Mouse (Mus musculus) kidney, embryonic 14.5 days (tissue): ENCODE results near the gene 4930415O20Rik. TPM values are rescaled to one million over a fixed set of nuclear protein-coding genes. Genes with fewer than 3 reads are reported as not detected.

Experiments used
- ATAC-seq: fragments of 200-750 bp; cut with Nextera tagmentation; 2 replicates; pipeline ENCODE4 v1.8.0; 2017; ENCODE audit warnings: moderate number of reproducible peaks, mild to moderate bottlenecking, moderate TSS enrichment, moderate library complexity; ENCODE audit not compliant: low FRiP score, low TSS enrichment
- H3K27ac ChIP-seq: fragments of 300-500 bp; sonication (generic); 2 replicates; pipeline ENCODE4 v1.5.1; 2014; ENCODE audit warnings: low read depth, mild to moderate bottlenecking, low read length, moderate library complexity, mixed read lengths
- H3K27me3 ChIP-seq: fragments of 300-500 bp; sonication (generic); 2 replicates; pipeline ENCODE4 v1.6.1; 2014; ENCODE audit warnings: mild to moderate bottlenecking, low read length; ENCODE audit not compliant: control insufficient read depth, insufficient read depth
- H3K36me3 ChIP-seq: fragments of 300-500 bp; sonication (generic); 2 replicates; pipeline ENCODE4 v1.6.1; 2014; ENCODE audit warnings: low read length, mixed read lengths; ENCODE audit not compliant: control insufficient read depth, insufficient read depth
- H3K4me1 ChIP-seq: fragments of 300-500 bp; sonication (generic); 2 replicates; pipeline ENCODE4 v1.6.1; 2014; ENCODE audit warnings: low read length, mixed read lengths; ENCODE audit not compliant: control insufficient read depth, insufficient read depth
- H3K4me2 ChIP-seq: fragments of 300-500 bp; sonication (generic); replicated peaks from 2 replicates; pipeline ENCODE4 v1.6.1; 2014; ENCODE audit warnings: low read depth, mild to moderate bottlenecking, low read length
- H3K4me3 ChIP-seq: fragments of 300-500 bp; sonication (generic); 2 replicates; pipeline ENCODE4 v1.5.1; 2014; ENCODE audit warnings: mild to moderate bottlenecking, low read length
- H3K9ac ChIP-seq: fragments of 300-500 bp; sonication (generic); 2 replicates; pipeline ENCODE4 v1.6.1; 2014; ENCODE audit warnings: low read depth, mild to moderate bottlenecking, low read length, moderate library complexity
- H3K9me3 ChIP-seq: fragments of 300-500 bp; sonication (generic); 2 replicates; pipeline ENCODE4 v1.6.1; 2016; ENCODE audit warnings: low read length; ENCODE audit not compliant: control insufficient read depth
- WGBS: fragments of 180-500 bp; shearing (Covaris S2); extraction: QIAGEN DNeasy Blood & Tissue Kit; methylation state at CpG from one replicate; pipeline ENCODE4 v1.1.7; 2014; 5-methylcytosine and 5-hydroxymethylcytosine counted together
- polyA plus RNA-seq: library from polyadenylated mRNA; unstranded; fragments of >200 nt; fragmentation: Nextera tagmentation; extraction: Ambion mirVana; gene quantifications from 2 replicates; pipeline ENCODE4 v1.2.1, GENCODE M21; 2014

Gene 4930415O20Rik
- polyA plus RNA-seq, result 0.57 TPM in 1 of 2 replicates, not detected in the other

- Histone ChIP-seq H3K4me1 (peaks cover 10% of the 10 kb centered on the region), H3K9ac (no peak within 1 kb of the TSS), H3K4me2 (no peak within 1 kb of the TSS), H3K36me3 (no peaks in the 10 kb centered on the region), H3K27ac (no peak within 1 kb of the TSS), H3K27me3 (no peaks in the 10 kb centered on the region), H3K9me3 (no peaks in the 10 kb centered on the region), H3K4me3 (no peak within 1 kb of the TSS)
- ATAC-seq, result no peak
- 81% methylated on average over 10 of the region's 10 CpGs for WGBS
Observed at GRCm38 (mm10) chr15:98570873-98571538, at the start of gene 4930415O20Rik, which contains the start of gene Ccnt1. Gene 4930415O20Rik (plus strand): TSS chr15:98571004. Gene Ccnt1 (minus strand): TSS chr15:98570923.

GRCm38 (mm10) chr15:98521245-98521644, 49.6 kb upstream of the 4930415O20Rik start:
- ATAC-seq, result no peak

DNA sequence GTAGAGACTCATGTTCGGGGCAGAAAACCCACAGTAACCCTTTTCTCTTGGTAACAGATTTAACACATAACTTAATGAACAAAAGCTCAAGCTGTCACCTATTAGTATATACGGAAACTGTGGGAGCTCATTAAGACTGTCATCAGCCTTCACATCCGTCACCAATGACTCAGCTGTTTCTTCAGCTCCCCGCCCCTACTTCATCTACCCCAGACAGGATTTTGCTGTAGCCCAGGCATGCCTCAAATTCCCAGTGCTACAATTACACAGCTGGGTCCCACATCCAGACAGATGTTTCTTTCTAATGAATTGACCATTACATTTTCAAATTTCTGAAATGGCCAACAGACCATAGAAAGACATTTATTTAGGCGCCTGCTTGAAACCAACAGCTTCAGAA, 44.7 kb upstream of the 4930415O20Rik start:
- H3K4me1 ChIP-seq, result no peaks in the 10 kb centered on the region
- no peak for ATAC-seq
- H3K9me3 ChIP-seq, result no peaks in the 10 kb centered on the region
- 85% methylated on average over 5 of the region's 5 CpGs for WGBS
- H3K9ac ChIP-seq, result no peak overlapping the region
- no peaks in the 10 kb centered on the region for H3K27me3 ChIP-seq
- no peak overlapping the region for H3K4me3 ChIP-seq
- H3K4me2 ChIP-seq, result no peak overlapping the region
- peaks cover 97% of the 10 kb centered on the region for H3K36me3 ChIP-seq
- H3K27ac ChIP-seq, result no peak overlapping the region

More at GRCm38 (mm10) chr15:98521245-98521644, 49.6 kb upstream of the 4930415O20Rik start:
- H3K27me3 ChIP-seq, result no peaks in the 10 kb centered on the region
- no peak overlapping the region for H3K27ac ChIP-seq
- no peak overlapping the region for H3K9ac ChIP-seq
- peaks cover 77% of the 10 kb centered on the region for H3K36me3 ChIP-seq
- H3K4me3 ChIP-seq, result no peak overlapping the region
- no peaks in the 10 kb centered on the region for H3K9me3 ChIP-seq
- WGBS, result 83% methylated on average over 3 of the region's 3 CpGs
- no peaks in the 10 kb centered on the region for H3K4me1 ChIP-seq
- H3K4me2 ChIP-seq, result no peak overlapping the region

GRCm38 (mm10) chr15:98527056-98527771, 43.6 kb upstream of the 4930415O20Rik start:
- Histone ChIP-seq H3K9ac (no peak overlapping the region), H3K9me3 (no peaks in the 10 kb centered on the region), H3K4me3 (no peak overlapping the region), H3K27me3 (no peaks in the 10 kb centered on the region), H3K27ac (no peak overlapping the region), H3K4me1 (peaks cover 2% of the 10 kb centered on the region; the same call in 1 of the 2 replicates), H3K4me2 (no peak overlapping the region), H3K36me3 (peaks cover 97% of the 10 kb centered on the region)
- WGBS, result 90% methylated on average over 5 of the region's 5 CpGs
- ATAC-seq, result no peak

DNA sequence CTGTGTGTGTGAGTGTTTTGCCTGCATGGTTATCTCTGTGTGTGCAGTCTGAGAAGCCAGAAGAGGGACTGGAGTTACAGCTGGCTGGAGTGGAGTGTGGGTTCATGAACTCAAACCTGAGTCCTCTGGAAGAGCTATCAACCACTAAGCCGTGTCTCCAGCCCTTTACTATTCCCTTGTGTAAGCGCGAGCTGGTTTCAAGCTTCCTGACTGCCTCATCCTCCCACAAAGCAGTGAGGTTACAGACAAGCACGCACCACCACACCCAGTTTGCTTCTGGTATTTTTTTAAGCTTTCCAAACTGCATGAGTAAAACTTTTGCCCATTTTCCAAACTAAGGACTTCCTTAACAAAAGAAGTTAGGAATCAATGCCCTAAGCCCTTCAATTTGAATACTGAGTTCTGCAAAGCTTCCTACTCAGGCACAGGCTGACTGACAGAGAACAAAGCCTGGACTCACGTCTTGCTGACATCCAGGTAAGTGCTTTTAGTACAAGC, 42.7 kb upstream of the 4930415O20Rik start:
- no peaks in the 10 kb centered on the region for H3K9me3 ChIP-seq
- H3K27me3 ChIP-seq, result no peaks in the 10 kb centered on the region
- H3K27ac ChIP-seq, result no peak overlapping the region
- ATAC-seq, result no peak
- H3K36me3 ChIP-seq, result peaks cover 88% of the 10 kb centered on the region
- H3K4me3 ChIP-seq, result no peak overlapping the region
- no peak overlapping the region for H3K4me2 ChIP-seq
- peaks cover 8% of the 10 kb centered on the region; the same call in 1 of the 2 replicates for H3K4me1 ChIP-seq
- H3K9ac ChIP-seq, result no peak overlapping the region
- 87% methylated on average over 5 of the region's 5 CpGs for WGBS

- H3K9me3 ChIP-seq, result no peaks in the 10 kb centered on the region
- no peak for ATAC-seq
- H3K27me3 ChIP-seq, result no peaks in the 10 kb centered on the region
- peaks cover 47% of the 10 kb centered on the region for H3K36me3 ChIP-seq
- H3K4me2 ChIP-seq, result peak overlapping the region; percentile 87
- peak overlapping the region; percentile 94; the same call in 1 of the 2 replicates for H3K9ac ChIP-seq
- peak overlapping the region; percentile 87 for H3K4me3 ChIP-seq
- WGBS, result 29% methylated on average over 5 of the region's 5 CpGs
- peaks cover 8% of the 10 kb centered on the region; the same call in 1 of the 2 replicates for H3K4me1 ChIP-seq
- H3K27ac ChIP-seq, result no peak overlapping the region
Observed at GRCm38 (mm10) chr15:98532281-98532680, 38.5 kb upstream of the 4930415O20Rik start.

DNA sequence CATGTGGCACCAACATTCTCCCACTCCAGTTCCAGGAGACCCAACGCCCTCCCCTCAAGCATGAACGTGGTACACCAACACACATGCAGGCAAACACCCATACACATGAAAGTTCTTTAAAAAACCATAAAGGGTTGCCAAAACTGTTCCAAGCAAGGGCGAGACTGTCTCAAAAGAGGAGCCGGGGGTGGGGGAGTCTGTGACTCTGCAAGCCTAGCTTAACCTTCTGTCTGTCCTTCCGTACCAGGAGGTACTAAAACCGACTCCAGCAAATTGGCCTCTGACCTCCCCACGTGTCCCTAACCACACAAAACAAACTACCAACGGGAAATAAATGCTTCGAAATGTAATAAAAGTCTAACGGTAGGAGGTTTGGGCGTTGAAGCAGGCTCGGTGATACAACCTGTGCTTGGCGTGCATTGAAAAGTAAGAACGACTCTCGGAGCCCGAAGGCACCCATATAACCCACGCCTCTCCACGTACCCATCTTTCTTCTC, 37.7 kb upstream of the 4930415O20Rik start:
- peak overlapping the region; percentile 47; the same call in 1 of the 2 replicates for H3K27ac ChIP-seq
- peaks cover 39% of the 10 kb centered on the region for H3K36me3 ChIP-seq
- H3K9me3 ChIP-seq, result no peaks in the 10 kb centered on the region
- peaks cover 8% of the 10 kb centered on the region; the same call in 1 of the 2 replicates for H3K4me1 ChIP-seq
- peak overlapping the region; percentile 87 for H3K4me2 ChIP-seq
- peak overlapping the region; percentile 94 for H3K9ac ChIP-seq
- no peaks in the 10 kb centered on the region for H3K27me3 ChIP-seq
- peak overlapping the region; percentile 87 for H3K4me3 ChIP-seq
- ATAC-seq, result no peak
- WGBS, result under 1% methylated on average over 18 of the region's 18 CpGs

- Histone ChIP-seq H3K4me1 (peaks cover 8% of the 10 kb centered on the region; the same call in 1 of the 2 replicates), H3K27me3 (no peaks in the 10 kb centered on the region), H3K36me3 (peaks cover 33% of the 10 kb centered on the region), H3K4me2 (peak within 1 kb of the TSS; percentile 87), H3K4me3 (peak within 1 kb of the TSS; percentile 87), H3K9ac (peak within 1 kb of the TSS; percentile 94), H3K27ac (peak within 1 kb of the TSS; percentile 98), H3K9me3 (no peaks in the 10 kb centered on the region)
- WGBS, result under 1% methylated on average over 69 of the region's 70 CpGs
- ATAC-seq, result peak; percentile 100
Observed at GRCm38 (mm10) chr15:98533881-98534627, 36.8 kb upstream of the 4930415O20Rik start, which contains the start of gene Kansl2. Gene Kansl2 (minus strand): TSS chr15:98534264.
